Mouse (Mus musculus): ENCODE results near the gene Wfdc18.

- no peak for TF ChIP-seq CTCF (conservative IDR thresholded peaks at IDR 0.05; ENCODE audit: low read length)
- TF ChIP-seq POU5F1 (IDR thresholded peaks at IDR 0.05; ENCODE audit: borderline replicate concordance, low read length): no peak
- no peak for TF ChIP-seq NANOG (IDR thresholded peaks at IDR 0.05; ENCODE audit: borderline replicate concordance, low read length)
These were observed 16.8 kb upstream of the Wfdc18 start for GRCm38 (mm10) chr11:83692008-83692407.
